In genomic region chr15:77363578-77363977, GRCm38 (mm10) we compare ENCODE assay signal across 11 mouse cellular contexts. TPM values are rescaled to one million over a fixed set of nuclear protein-coding genes. Genes with fewer than 3 reads are reported as not detected.
DNase-seq lines count a peak whose midpoint lies in the region; ATAC-seq lines count a peak whose summit lies in the region.
"Had no signal": no experiment of that assay in that cellular context is flagged by ENCODE, and none has a peak within 500 bp of the region (broad histone marks: within the 10 kb centered on the region; RNA-seq: fewer than 3 reads in every experiment).

No protein-coding gene starts in this region.

- no peak overlapping the region for H3K9ac ChIP-seq in forebrain, embryonic 11.5 days (ENCODE audit: low read length)
- no peak overlapping the region for H3K9ac ChIP-seq in forebrain, embryonic 14.5 days (ENCODE audit: low read length)
- H3K9ac ChIP-seq in midbrain, embryonic 11.5 days (ENCODE audit: low read length) = peak overlapping the region; percentile 28; the same call in 1 of the 2 replicates
- H3K9ac ChIP-seq: lung, embryonic 15.5 days had no signal

- H3K4me3 ChIP-seq in forebrain, embryonic 10.5 days = no peak overlapping the region
- H3K4me3 ChIP-seq in forebrain, embryonic 11.5 days (ENCODE audit: low read depth, low read length) = no peak overlapping the region
- H3K4me3 ChIP-seq in forebrain, embryonic 14.5 days (ENCODE audit: low read depth, low read length) = no peak overlapping the region
- no peak overlapping the region for H3K4me3 ChIP-seq in midbrain, embryonic 11.5 days (ENCODE audit: low read depth, low read length)
- H3K4me3 ChIP-seq: lung, embryonic 15.5 days had no signal

- no peak for ATAC-seq in forebrain, embryonic 11.5 days (replicated peaks; ENCODE audit: low FRiP score)
- ATAC-seq in forebrain, embryonic 14.5 days = no peak
- ATAC-seq in midbrain, embryonic 11.5 days (ENCODE audit: low FRiP score) = peak; percentile 43; the same call in 1 of the 2 replicates

- H3K4me2 ChIP-seq in forebrain, embryonic 11.5 days (ENCODE audit: low read depth, low read length, severe bottlenecking) = no peak overlapping the region
- no peak overlapping the region for H3K4me2 ChIP-seq in forebrain, embryonic 14.5 days (ENCODE audit: low read length)
- H3K4me2 ChIP-seq in midbrain, embryonic 11.5 days = no peak overlapping the region; the same call in 1 of the 2 replicates
- H3K4me2 ChIP-seq: lung, embryonic 15.5 days had no signal

- peaks cover 12% of the 10 kb centered on the region for H3K27me3 ChIP-seq in forebrain, embryonic 10.5 days (ENCODE audit: poor library complexity, severe bottlenecking)
- no peaks in the 10 kb centered on the region for H3K27me3 ChIP-seq in forebrain, embryonic 11.5 days (ENCODE audit: control insufficient read depth, insufficient read depth, low read length)
- no peaks in the 10 kb centered on the region for H3K27me3 ChIP-seq in forebrain, embryonic 14.5 days (replicated peaks; ENCODE audit: control insufficient read depth, insufficient read depth, low read length)
- H3K27me3 ChIP-seq in midbrain, embryonic 11.5 days (ENCODE audit: control insufficient read depth, insufficient read depth, low read length) = no peaks in the 10 kb centered on the region
- H3K27me3 ChIP-seq: lung, embryonic 15.5 days had no signal

- H3K4me1 ChIP-seq in forebrain, embryonic 10.5 days = peaks cover 69% of the 10 kb centered on the region
- peaks cover 12% of the 10 kb centered on the region for H3K4me1 ChIP-seq in forebrain, embryonic 11.5 days (replicated peaks; ENCODE audit: control insufficient read depth, insufficient read depth, low read length)
- H3K4me1 ChIP-seq in forebrain, embryonic 14.5 days (ENCODE audit: control insufficient read depth, insufficient read depth, low read length) = peaks cover 23% of the 10 kb centered on the region
- peaks cover 27% of the 10 kb centered on the region for H3K4me1 ChIP-seq in midbrain, embryonic 11.5 days (ENCODE audit: control insufficient read depth, insufficient read depth, low read length)

- no peaks in the 10 kb centered on the region for H3K9me3 ChIP-seq in forebrain, embryonic 10.5 days
- H3K9me3 ChIP-seq in forebrain, embryonic 11.5 days (ENCODE audit: control insufficient read depth, low read length) = no peaks in the 10 kb centered on the region
- no peaks in the 10 kb centered on the region for H3K9me3 ChIP-seq in forebrain, embryonic 14.5 days (replicated peaks; ENCODE audit: control insufficient read depth, low read length)
- H3K9me3 ChIP-seq in midbrain, embryonic 11.5 days (ENCODE audit: control insufficient read depth, low read length) = no peaks in the 10 kb centered on the region
- H3K9me3 ChIP-seq: lung, embryonic 15.5 days had no signal

- no peaks in the 10 kb centered on the region for H3K36me3 ChIP-seq in forebrain, embryonic 10.5 days (replicated peaks)
- H3K36me3 ChIP-seq in forebrain, embryonic 11.5 days (ENCODE audit: control insufficient read depth, insufficient read depth, low read length) = no peaks in the 10 kb centered on the region
- H3K36me3 ChIP-seq in forebrain, embryonic 14.5 days (ENCODE audit: control insufficient read depth, insufficient read depth, low read length) = no peaks in the 10 kb centered on the region
- H3K36me3 ChIP-seq in midbrain, embryonic 11.5 days (ENCODE audit: control insufficient read depth, insufficient read depth, low read length) = no peaks in the 10 kb centered on the region
- H3K36me3 ChIP-seq: lung, embryonic 15.5 days had no signal

- DNase-seq in forebrain, embryonic 10.5 days (ENCODE audit: extremely low spot score, low spot score) = no peak
- no peak for DNase-seq in forebrain, embryonic 11.5 days (ENCODE audit: low spot score)
- peak; percentile 36 for DNase-seq in NIH3T3 (ENCODE audit: low read depth)
- peak; percentile 59 for DNase-seq in forebrain, embryonic 14.5 days (ENCODE audit: low spot score)
- peak; percentile 83 for DNase-seq in midbrain, embryonic 11.5 days (ENCODE audit: low spot score, missing footprints)
- DNase-seq in retina, embryonic 14.5 days (ENCODE audit: low spot score) = no peak
- DNase-seq in embryo, embryonic 9.5 days (ENCODE audit: extremely low spot score) = no peak
- DNase-seq in natural killer cell, adult 2 months (ENCODE audit: low spot score in 2 of 2) = no peak
- DNase-seq: gastrocnemius, postnatal 14 days had no signal

- peak overlapping the region; percentile 31; the same call in 1 of the 2 replicates for H3K27ac ChIP-seq in forebrain, embryonic 10.5 days
- no peak overlapping the region for H3K27ac ChIP-seq in forebrain, embryonic 11.5 days (ENCODE audit: low read depth, low read length)
- peak overlapping the region; percentile 55; the same call in 1 of the 2 replicates for H3K27ac ChIP-seq in forebrain, embryonic 14.5 days (ENCODE audit: low read depth, low read length)
- peak overlapping the region; percentile 76 for H3K27ac ChIP-seq in midbrain, embryonic 11.5 days (ENCODE audit: low read depth, low read length)
- H3K27ac ChIP-seq: lung, embryonic 15.5 days had no signal

- WGBS in forebrain, embryonic 10.5 days = 62% methylated on average over 6 of the region's 6 CpGs
- WGBS in forebrain, embryonic 11.5 days = 46% methylated on average over 6 of the region's 6 CpGs
- 25% methylated on average over 6 of the region's 6 CpGs for WGBS in forebrain, embryonic 14.5 days
- WGBS in midbrain, embryonic 11.5 days = 35% methylated on average over 6 of the region's 6 CpGs

RNA-seq across cellular contexts. Expression of gene Apol7a, which starts 35.3 kb away (rescaled TPM):
- not detected in 2 replicates for polyA plus RNA-seq in forebrain, embryonic 10.5 days (2016; fragmentation: Nextera tagmentation; extraction: Ambion mirVana)
- not detected in 2 replicates for polyA plus RNA-seq in forebrain, embryonic 11.5 days (2014; fragmentation: Nextera tagmentation; extraction: Ambion mirVana)
- not detected in 2 replicates for polyA plus RNA-seq in forebrain, embryonic 14.5 days (2014; fragmentation: Nextera tagmentation; extraction: Ambion mirVana)
- not detected in 2 replicates for polyA plus RNA-seq in midbrain, embryonic 11.5 days (2014; fragmentation: Nextera tagmentation; extraction: Ambion mirVana)
- polyA plus RNA-seq: neural tube, embryonic 14.5 days had no signal

RNA-seq across cellular contexts. Expression of gene Apol9a, which starts 47.4 kb away (rescaled TPM):
- polyA plus RNA-seq in forebrain, embryonic 10.5 days (2016; fragmentation: Nextera tagmentation; extraction: Ambion mirVana) = not detected in 2 replicates
- not detected in 2 replicates for polyA plus RNA-seq in forebrain, embryonic 11.5 days (2014; fragmentation: Nextera tagmentation; extraction: Ambion mirVana)
- polyA plus RNA-seq in forebrain, embryonic 14.5 days (2014; fragmentation: Nextera tagmentation; extraction: Ambion mirVana) = not detected in 2 replicates
- polyA plus RNA-seq in midbrain, embryonic 11.5 days (2014; fragmentation: Nextera tagmentation; extraction: Ambion mirVana) = not detected in 2 replicates

RNA-seq across cellular contexts. Expression of gene Rbfox2, which starts 56.8 kb away (rescaled TPM):
- 35.8 and 39.0 TPM in 2 replicates for polyA plus RNA-seq in forebrain, embryonic 10.5 days (2016; fragmentation: Nextera tagmentation; extraction: Ambion mirVana)
- 68.2 and 77.6 TPM in 2 replicates for polyA plus RNA-seq in forebrain, embryonic 11.5 days (2014; fragmentation: Nextera tagmentation; extraction: Ambion mirVana)
- 186 and 229 TPM in 2 replicates for polyA plus RNA-seq in forebrain, embryonic 14.5 days (2014; fragmentation: Nextera tagmentation; extraction: Ambion mirVana)
- polyA plus RNA-seq in midbrain, embryonic 11.5 days (2014; fragmentation: Nextera tagmentation; extraction: Ambion mirVana) = 73.2 and 79.9 TPM in 2 replicates

Comparison
In these comparisons a context has a peak if more than half of its experiments do, and no peak if none do; other contexts are left out.
1. DNase-seq: peak in NIH3T3 (single experiment), forebrain, embryonic 14.5 days (single experiment) and midbrain, embryonic 11.5 days (single experiment); none in forebrain, embryonic 10.5 days (single experiment), forebrain, embryonic 11.5 days (single experiment), retina, embryonic 14.5 days (single experiment), embryo, embryonic 9.5 days (single experiment) and natural killer cell, adult 2 months (0 of 2).